Mouse (Mus musculus): ENCODE measurements around the gene Mxra7. TPM values are rescaled to one million over a fixed set of nuclear protein-coding genes. Genes with fewer than 3 reads are reported as not detected.

The Mxra7 gene
- polyA plus RNA-seq, 1 experiment from 2014 or later: 10.7 TPM

DNA sequence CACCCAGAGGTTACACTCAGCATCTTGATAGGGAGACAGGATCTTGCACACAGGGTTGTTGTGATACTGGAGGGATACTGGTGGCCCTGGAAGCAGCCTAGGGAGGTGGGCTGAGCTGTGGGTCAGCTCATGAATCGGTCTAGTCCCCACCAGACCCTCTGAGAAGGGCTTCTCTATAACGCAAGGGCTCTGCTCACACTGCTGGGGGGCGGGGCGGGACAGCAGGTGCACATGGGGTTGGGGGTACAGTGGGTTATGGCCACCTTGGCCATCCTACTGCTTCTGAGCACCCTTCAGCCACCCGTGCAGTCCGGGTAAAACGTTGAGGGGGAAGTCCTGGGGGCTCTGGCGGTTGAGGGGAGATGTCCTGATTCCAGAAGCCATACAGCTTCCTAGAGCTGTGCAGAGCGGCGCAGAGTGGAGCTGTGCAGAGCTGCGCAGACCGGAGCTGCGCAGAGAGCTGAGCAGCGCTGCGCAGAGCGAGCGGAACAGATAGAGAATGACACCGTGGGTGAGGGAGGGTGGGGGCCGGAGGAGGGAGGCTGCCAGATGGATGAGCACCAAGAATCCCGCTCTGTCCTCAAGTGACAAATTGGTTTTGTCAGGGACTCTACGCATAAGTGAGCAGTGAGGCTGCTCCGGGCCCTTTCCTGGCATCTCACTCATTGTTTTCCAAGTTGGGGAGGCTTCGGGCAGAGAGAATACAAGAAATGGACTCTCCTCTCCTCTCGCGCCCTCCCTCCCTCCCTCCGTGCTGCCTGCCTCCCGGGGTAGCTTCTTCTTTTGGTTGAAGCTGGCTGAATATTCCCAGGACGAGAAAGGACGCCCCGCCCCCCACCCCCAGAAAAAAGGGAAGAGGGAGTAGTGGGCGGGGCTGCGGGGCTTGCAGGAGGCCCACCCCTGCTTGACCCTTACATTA, 16.6 kb downstream of the Mxra7 start:
- H3K4me2 ChIP-seq (replicated peaks): peak overlapping the region; percentile 69
- peak; percentile 95 for ATAC-seq (replicated peaks)
- no peaks in the 10 kb centered on the region for H3K36me3 ChIP-seq
- peak overlapping the region; percentile 41 for H3K4me3 ChIP-seq
- 4% methylated on average over 29 of the region's 32 CpGs for WGBS
- H3K4me1 ChIP-seq: peaks cover 66% of the 10 kb centered on the region
- H3K9me3 ChIP-seq: no peaks in the 10 kb centered on the region
- peak overlapping the region; percentile 93 for H3K27ac ChIP-seq (replicated peaks)
- peak overlapping the region; percentile 52 for H3K9ac ChIP-seq (replicated peaks)
- H3K27me3 ChIP-seq: no peaks in the 10 kb centered on the region

DNA sequence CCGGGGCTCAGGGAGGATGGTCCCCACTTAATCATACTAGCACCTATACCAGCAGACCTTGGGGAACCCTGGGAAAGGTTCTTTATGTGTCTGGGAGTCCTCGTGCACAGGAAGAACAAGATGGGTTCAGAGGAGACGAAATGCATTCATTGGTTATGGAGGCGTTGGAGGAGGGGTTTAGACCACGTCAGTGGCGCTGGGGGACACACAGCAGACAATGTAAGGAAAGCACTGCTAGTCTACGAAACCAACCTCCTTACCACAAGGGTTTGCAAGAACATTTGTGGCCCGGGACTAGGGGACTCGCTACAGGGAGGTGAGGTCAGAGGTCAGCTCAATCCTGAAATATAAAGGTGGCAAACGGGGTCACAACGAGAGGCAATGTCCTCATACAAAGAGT, 17.3 kb downstream of the Mxra7 start:
- H3K9ac ChIP-seq (replicated peaks): peak overlapping the region; percentile 52; the same call in 1 of the 2 replicates
- no peaks in the 10 kb centered on the region for H3K9me3 ChIP-seq
- H3K4me1 ChIP-seq: peaks cover 66% of the 10 kb centered on the region
- H3K4me3 ChIP-seq: peak overlapping the region; percentile 41; the same call in 1 of the 2 replicates
- peak; percentile 20; the same call in 1 of the 2 replicates for ATAC-seq (replicated peaks)
- 45% methylated on average over 11 of the region's 11 CpGs for WGBS
- peak overlapping the region; percentile 69 for H3K4me2 ChIP-seq (replicated peaks)
- H3K36me3 ChIP-seq: no peaks in the 10 kb centered on the region
- no peaks in the 10 kb centered on the region for H3K27me3 ChIP-seq
- peak overlapping the region; percentile 93 for H3K27ac ChIP-seq (replicated peaks)

DNA sequence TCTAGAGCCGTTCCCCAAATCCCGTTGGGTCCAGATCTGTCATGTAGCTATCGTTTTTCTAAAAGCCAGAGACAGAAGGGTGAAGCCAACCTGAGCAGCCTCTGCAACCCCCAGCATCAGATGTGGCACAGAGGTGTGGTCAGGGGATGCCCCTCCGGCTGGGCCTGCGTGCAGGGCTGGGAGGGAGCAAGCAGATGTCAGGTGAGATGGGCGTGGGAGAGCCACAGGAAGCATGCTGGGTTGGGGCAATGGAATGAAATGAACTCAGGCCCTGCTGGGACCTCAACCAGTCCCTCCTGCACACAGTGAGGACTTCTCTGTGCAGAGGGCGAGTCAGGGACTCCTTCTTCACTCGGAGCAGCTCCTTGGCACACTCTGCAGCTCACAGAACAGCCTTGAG, 18.3 kb downstream of the Mxra7 start:
- Histone ChIP-seq H3K9ac (replicated peaks) (no peak overlapping the region), H3K36me3 (no peaks in the 10 kb centered on the region), H3K4me2 (replicated peaks) (no peak overlapping the region), H3K27me3 (no peaks in the 10 kb centered on the region), H3K4me3 (no peak overlapping the region), H3K9me3 (no peaks in the 10 kb centered on the region), H3K27ac (replicated peaks) (no peak overlapping the region), H3K4me1 (peaks cover 58% of the 10 kb centered on the region)
- 82% methylated on average over 8 of the region's 8 CpGs for WGBS
- no peak for ATAC-seq (replicated peaks)

- H3K4me3 ChIP-seq: no peak overlapping the region
- no peaks in the 10 kb centered on the region for H3K36me3 ChIP-seq
- H3K9me3 ChIP-seq: no peaks in the 10 kb centered on the region
- no peak overlapping the region for H3K27ac ChIP-seq (replicated peaks)
- no peaks in the 10 kb centered on the region for H3K27me3 ChIP-seq
- H3K4me1 ChIP-seq: peaks cover 51% of the 10 kb centered on the region
- H3K9ac ChIP-seq (replicated peaks): no peak overlapping the region
- no peak for ATAC-seq (replicated peaks)
- no peak overlapping the region for H3K4me2 ChIP-seq (replicated peaks)
- 71% methylated on average over 11 of the region's 11 CpGs for WGBS
These were observed 18.9 kb downstream of the Mxra7 start for GRCm38 (mm10) chr11:116808811-116809395.

DNA sequence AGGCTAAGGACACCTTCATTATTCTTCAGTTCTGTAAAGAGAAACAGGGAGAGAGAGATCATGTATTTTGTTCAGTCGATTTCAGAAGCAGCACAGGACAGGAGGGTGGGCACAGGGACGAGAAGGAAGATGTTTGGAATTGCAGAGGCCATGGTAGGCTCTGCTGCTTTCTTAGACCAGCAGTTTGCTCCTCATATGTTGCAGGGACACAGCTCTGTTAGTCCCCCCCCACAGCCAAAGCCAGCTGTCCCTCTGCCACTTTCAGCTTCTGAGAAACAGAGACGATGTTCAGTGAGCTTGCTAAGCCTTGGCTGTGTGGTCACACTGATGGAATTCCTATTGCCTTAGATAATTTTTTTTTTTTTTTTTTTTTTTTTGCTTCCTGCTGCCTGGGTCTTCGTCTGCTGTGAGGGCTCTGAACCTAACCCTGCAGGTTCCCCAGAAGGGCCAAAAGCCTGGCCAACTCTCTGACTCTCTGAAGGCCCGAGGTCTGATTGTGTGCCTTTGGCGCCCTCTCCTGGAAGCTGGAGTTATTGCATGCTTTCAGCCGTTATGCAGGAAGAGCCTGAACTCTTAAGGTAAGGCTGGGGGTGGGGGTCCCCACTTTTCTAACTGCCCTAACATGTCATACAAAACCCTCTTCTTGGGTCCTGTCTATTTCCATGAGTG, 19.8 kb downstream of the Mxra7 start:
- H3K27me3 ChIP-seq: no peaks in the 10 kb centered on the region
- H3K4me1 ChIP-seq: peaks cover 43% of the 10 kb centered on the region
- no peaks in the 10 kb centered on the region for H3K9me3 ChIP-seq
- H3K36me3 ChIP-seq: no peaks in the 10 kb centered on the region
- ATAC-seq (replicated peaks): no peak
- no peak overlapping the region for H3K9ac ChIP-seq (replicated peaks)
- 20% methylated on average over 7 of the region's 7 CpGs for WGBS
- H3K4me2 ChIP-seq (replicated peaks): no peak overlapping the region
- no peak overlapping the region for H3K4me3 ChIP-seq
- H3K27ac ChIP-seq (replicated peaks): peak overlapping the region; percentile 39

GRCm38 (mm10) chr11:116807526-116807925, 20.3 kb downstream of the Mxra7 start:
- H3K9ac ChIP-seq (replicated peaks): no peak overlapping the region
- H3K9me3 ChIP-seq: no peaks in the 10 kb centered on the region
- H3K4me3 ChIP-seq: no peak overlapping the region
- no peaks in the 10 kb centered on the region for H3K36me3 ChIP-seq
- peaks cover 38% of the 10 kb centered on the region for H3K4me1 ChIP-seq
- peak overlapping the region; percentile 39 for H3K27ac ChIP-seq (replicated peaks)
- no peak overlapping the region for H3K4me2 ChIP-seq (replicated peaks)
- no peaks in the 10 kb centered on the region for H3K27me3 ChIP-seq
- 49% methylated on average over 3 of the region's 3 CpGs for WGBS
- no peak for ATAC-seq (replicated peaks)

- WGBS: 48% methylated on average over 7 of the region's 7 CpGs
- no peak overlapping the region for H3K4me3 ChIP-seq
- no peak overlapping the region for H3K4me2 ChIP-seq (replicated peaks)
- H3K4me1 ChIP-seq: peaks cover 34% of the 10 kb centered on the region
- H3K9ac ChIP-seq (replicated peaks): no peak overlapping the region
- H3K9me3 ChIP-seq: no peaks in the 10 kb centered on the region
- ATAC-seq (replicated peaks): no peak
- H3K27ac ChIP-seq (replicated peaks): no peak overlapping the region; the same call in 1 of the 2 replicates
- no peaks in the 10 kb centered on the region for H3K27me3 ChIP-seq
- H3K36me3 ChIP-seq: no peaks in the 10 kb centered on the region
These were observed 20.7 kb downstream of the Mxra7 start for GRCm38 (mm10) chr11:116807116-116807515.

DNA sequence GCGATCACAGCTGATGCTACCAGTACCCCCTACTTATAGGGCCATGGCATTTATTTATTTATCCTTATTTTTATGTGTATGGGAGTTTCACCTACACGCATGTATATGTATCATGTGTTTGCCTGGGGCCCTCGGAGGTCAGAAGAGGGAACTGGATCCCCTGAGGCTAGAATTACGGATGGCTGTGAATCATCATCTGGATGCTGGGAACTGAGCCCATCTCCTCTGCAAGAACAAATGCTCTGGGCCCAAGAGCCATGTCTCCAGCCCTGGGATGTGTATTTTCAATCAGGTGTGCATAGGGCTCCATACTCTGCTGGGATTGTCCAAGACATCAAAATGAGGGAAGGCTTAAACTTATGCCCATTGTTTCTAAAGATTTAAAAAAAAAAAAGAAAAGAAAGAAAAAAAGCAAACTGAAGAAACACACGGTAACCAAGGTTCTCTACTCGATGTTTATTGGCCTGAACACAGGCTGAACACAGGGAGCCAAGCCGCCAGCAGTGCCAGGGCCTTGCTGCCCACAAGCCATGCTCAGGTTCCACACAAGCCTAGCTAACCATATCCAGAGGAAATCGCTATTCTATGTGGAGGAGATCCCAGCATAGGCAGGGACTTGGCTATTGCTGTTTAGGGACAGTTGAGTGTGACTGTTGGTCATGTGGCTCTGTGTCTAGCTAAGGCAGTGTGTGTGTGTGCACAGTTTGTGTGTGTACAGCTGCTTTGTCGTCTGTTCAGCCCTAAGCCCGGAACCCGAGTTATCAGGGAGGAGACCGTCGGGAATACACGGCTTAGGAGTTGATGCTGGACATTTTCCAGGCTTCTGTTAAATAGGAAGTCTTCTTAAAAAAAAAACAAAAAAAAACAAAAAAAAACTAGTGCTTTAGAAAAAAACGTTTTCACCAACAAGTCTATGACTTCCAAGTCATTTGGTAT, 21.4 kb downstream of the Mxra7 start:
- H3K9me3 ChIP-seq: no peaks in the 10 kb centered on the region
- H3K27me3 ChIP-seq: no peaks in the 10 kb centered on the region
- no peak overlapping the region for H3K4me2 ChIP-seq (replicated peaks)
- WGBS: 70% methylated on average over 15 of the region's 15 CpGs
- H3K4me3 ChIP-seq: no peak overlapping the region
- no peak overlapping the region for H3K9ac ChIP-seq (replicated peaks)
- no peak for ATAC-seq (replicated peaks)
- peaks cover 28% of the 10 kb centered on the region for H3K4me1 ChIP-seq
- H3K27ac ChIP-seq (replicated peaks): 0 out of 2 replicates have a peak overlapping the region, but pooled peaks have one; percentile 43
- no peaks in the 10 kb centered on the region for H3K36me3 ChIP-seq

DNA sequence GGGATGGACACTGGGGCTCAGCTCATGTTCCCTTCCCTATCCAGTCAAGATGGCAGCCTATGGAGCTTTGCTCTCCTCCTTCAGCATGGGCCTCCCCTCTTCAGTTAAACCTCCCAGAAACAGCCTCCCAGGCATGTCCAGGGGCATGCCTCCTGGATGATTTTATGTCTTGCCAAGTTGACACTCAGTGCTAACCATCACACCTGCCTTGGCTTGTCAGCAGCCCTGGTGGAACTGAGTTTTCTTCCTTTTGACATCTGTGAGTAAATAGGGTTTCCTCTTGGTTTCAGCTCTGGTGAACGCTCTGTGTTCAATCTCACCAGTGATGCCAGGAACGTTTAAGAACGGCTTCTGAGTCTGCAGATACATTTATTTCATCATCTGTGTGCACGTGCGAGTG, 25.1 kb downstream of the Mxra7 start:
- H3K36me3 ChIP-seq: no peaks in the 10 kb centered on the region
- H3K9me3 ChIP-seq: no peaks in the 10 kb centered on the region
- H3K27me3 ChIP-seq: no peaks in the 10 kb centered on the region
- no peak overlapping the region for H3K4me3 ChIP-seq
- no peak overlapping the region for H3K4me2 ChIP-seq (replicated peaks)
- H3K27ac ChIP-seq (replicated peaks): no peak overlapping the region
- ATAC-seq (replicated peaks): no peak
- no peak overlapping the region for H3K9ac ChIP-seq (replicated peaks)
- 93% methylated on average over 5 of the region's 5 CpGs for WGBS
- peaks cover 11% of the 10 kb centered on the region for H3K4me1 ChIP-seq

DNA sequence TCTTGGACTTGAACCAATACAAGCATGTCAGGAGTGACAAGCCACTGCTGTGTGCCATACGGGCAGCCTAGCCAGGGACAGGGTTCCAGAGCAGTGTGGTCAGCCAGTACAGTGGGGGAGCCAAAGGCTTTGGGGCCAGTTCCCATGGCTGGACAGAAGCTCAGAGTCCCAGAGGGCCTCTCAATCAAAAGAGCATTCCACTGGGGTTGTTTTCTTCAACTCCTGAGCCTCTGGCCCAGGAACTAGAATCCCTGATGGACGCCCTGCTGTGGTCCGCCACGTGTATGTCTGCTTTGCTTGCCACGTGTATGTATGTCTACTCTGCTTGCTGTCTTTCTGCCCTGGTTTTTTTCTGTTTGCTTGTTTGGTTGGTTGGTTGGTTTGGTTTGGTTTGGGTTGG, 26.7 kb downstream of the Mxra7 start:
- ATAC-seq (replicated peaks): no peak
- WGBS: 72% methylated on average over 5 of the region's 5 CpGs
- no peak overlapping the region for H3K4me3 ChIP-seq
- no peak overlapping the region for H3K4me2 ChIP-seq (replicated peaks)
- no peak overlapping the region for H3K27ac ChIP-seq (replicated peaks)
- no peaks in the 10 kb centered on the region for H3K9me3 ChIP-seq
- H3K27me3 ChIP-seq: no peaks in the 10 kb centered on the region
- H3K36me3 ChIP-seq: no peaks in the 10 kb centered on the region
- no peak overlapping the region for H3K9ac ChIP-seq (replicated peaks)
- 0 out of 2 replicates have a peak, but pooled peaks cover 4% of the 10 kb centered on the region for H3K4me1 ChIP-seq

GRCm38 (mm10) chr11:116799364-116799763, 28.5 kb downstream of the Mxra7 start:
- WGBS: 60% methylated on average over 5 of the region's 5 CpGs
- no peak for ATAC-seq (replicated peaks)
- no peak overlapping the region for H3K9ac ChIP-seq (replicated peaks)
- H3K27ac ChIP-seq (replicated peaks): no peak overlapping the region
- H3K9me3 ChIP-seq: no peaks in the 10 kb centered on the region
- H3K4me2 ChIP-seq (replicated peaks): no peak overlapping the region
- H3K4me1 ChIP-seq: 0 out of 2 replicates have a peak, but pooled peaks cover 4% of the 10 kb centered on the region
- H3K27me3 ChIP-seq: no peaks in the 10 kb centered on the region
- no peaks in the 10 kb centered on the region for H3K36me3 ChIP-seq
- no peak overlapping the region for H3K4me3 ChIP-seq
